Mouse (Mus musculus): ENCODE measurements around the gene Ccnb1.
"Not testable (repeated sequence)": the region's sequence is repeated elsewhere in the genome, so short reads cannot be mapped to it uniquely, and the experiment has no call there.

The Ccnb1 gene

GRCm38 (mm10) chr13:100774704-100775103, 11.7 kb downstream of the Ccnb1 start:
- no peak for DNase-seq (ENCODE audit: low spot score in 2 of 2)

- peak in 1 of 2 experiments; percentile 32 for DNase-seq (ENCODE audit: low spot score in 2 of 2)
Measured at GRCm38 (mm10) chr13:100755329-100755728, 31.0 kb downstream of the Ccnb1 start.

GRCm38 (mm10) chr13:100754186-100754585, 32.2 kb downstream of the Ccnb1 start:
- no peak for DNase-seq (ENCODE audit: low spot score in 2 of 2)

DNA sequence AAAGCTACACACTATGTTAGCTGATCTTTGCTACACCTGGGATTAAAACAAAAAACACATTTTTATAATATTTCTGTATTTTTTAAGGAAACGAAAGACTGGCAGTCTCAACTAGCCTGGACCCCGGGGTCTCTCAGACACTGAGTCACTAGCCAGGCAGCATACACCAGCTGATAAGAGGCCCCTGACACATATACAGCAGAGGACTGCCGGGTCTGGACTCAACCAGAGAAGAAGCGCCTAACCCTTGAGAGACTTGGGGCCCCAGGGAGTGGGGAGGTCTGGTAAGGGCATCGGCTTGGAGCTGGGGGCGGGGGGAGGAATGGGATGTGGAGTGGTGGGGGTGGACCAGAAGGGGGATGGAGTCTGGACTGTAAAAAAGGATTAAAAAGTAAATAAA, 33.4 kb downstream of the Ccnb1 start:
- no peak for DNase-seq (ENCODE audit: low spot score in 2 of 2)

GRCm38 (mm10) chr13:100752529-100752928, 33.8 kb downstream of the Ccnb1 start:
- DNase-seq (ENCODE audit: low spot score in 2 of 2), result no peak

- DNase-seq (ENCODE audit: low spot score in 2 of 2), result no peak
Measured at GRCm38 (mm10) chr13:100751402-100751801, 35.0 kb downstream of the Ccnb1 start.

DNA sequence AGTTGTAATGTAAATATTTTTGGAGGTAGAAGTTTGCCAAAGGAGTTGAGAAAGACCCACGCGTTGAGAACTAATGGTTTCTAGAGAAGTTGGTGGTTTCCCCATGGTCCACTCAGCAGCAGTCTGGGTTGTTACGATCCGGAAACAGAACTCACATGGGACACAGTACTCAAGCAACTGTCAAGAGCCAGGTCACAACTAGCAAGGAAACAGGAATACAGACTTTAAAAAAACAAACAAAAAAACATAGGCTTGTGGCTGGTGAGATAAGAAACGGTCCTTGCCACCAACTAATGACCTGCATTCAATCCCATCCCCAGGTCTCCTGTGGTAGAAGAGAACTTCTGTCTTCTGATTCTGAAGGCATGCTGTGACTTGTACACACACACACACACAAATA, 35.6 kb downstream of the Ccnb1 start:
- DNase-seq (ENCODE audit: low spot score in 2 of 2), result no peak

- no peak for DNase-seq (ENCODE audit: low spot score in 2 of 2)
Measured at GRCm38 (mm10) chr13:100748638-100749037, 37.7 kb downstream of the Ccnb1 start.

DNA sequence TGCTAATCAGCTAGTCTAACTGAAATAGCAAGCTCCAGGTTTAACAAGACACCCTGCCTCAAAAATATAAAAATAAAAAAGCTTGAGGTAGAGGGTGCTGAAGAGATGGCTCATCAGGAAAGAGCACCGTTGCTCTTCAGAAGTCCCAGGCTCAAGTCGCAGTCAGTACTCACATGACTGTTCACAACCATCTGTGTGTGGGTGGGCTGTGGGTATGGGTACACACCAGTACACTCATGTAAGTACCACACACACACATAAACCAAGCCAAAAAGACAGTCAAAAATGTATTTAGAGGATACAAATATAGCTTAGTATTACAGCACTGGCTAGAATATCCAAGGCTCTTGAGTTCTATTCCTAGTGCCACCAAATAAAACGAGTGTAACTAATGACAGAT, 40.3 kb downstream of the Ccnb1 start:
- no peak for DNase-seq (ENCODE audit: low spot score in 2 of 2)

DNA sequence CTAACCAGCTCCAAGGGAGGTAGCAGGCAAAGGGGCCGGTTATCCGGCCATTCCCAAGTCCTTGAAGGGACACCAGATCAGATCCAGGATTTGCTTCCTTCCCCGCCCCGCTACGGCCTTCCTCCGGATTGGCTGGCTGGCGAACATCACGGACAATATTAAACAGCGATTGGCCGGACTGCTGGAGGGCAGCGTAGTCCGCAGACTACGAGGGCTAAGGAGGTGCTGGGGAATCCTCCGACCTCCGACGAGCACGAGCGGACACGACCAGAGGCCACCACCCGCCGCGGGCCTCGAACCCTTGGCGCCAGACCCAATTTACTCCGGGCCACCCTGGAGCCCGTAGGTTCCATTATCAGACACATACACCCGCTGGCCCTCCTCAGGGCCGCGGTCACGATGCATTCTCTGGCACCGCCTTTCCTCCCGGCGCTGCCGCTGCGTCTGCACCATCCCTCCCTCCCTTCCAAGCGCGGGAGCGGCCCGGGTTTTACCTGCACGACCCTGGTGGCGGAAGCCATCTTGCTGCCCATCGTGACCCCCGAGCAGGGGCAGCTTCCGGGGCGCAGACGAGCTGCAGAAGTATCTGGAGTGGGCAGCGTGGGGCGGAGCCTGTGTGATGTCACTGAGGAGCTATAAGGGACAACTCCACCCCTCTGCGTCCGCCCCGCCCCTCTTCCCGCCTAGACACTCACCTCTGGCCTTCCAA, 42.2 kb downstream of the Ccnb1 start, which contains the start of gene Mrps36:
TSS of gene Mrps36 (minus strand) at position 624 of the 709 bp plus-strand sequence.
- peak; percentile 94 to 97 for DNase-seq (ENCODE audit: low spot score in 2 of 2)

- DNase-seq (ENCODE audit: low spot score in 2 of 2), result no peak
Measured at GRCm38 (mm10) chr13:100743346-100744035, 42.9 kb downstream of the Ccnb1 start.

DNA sequence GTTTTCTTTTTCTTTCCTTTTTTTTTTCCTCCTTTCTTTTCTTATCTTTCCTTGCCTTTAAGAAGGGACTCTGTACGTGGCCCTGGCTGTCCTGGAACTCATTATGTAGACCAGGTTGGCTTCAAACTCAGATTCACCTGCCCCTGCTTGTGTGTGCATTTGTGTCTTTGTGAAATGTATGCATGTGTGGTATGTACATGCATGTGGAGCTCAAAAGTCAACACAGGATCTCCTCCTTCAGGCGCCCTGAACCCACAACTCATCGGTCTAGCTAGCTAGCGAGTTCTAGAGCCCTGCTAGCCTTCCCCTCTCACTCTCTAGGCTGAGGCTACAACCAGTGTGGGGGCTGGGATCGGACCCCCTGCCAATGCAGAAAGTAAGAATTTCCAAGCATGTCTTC, 43.5 kb downstream of the Ccnb1 start:
- peak in 1 of 2 experiments; percentile 19 for DNase-seq (ENCODE audit: low spot score in 2 of 2)

DNA sequence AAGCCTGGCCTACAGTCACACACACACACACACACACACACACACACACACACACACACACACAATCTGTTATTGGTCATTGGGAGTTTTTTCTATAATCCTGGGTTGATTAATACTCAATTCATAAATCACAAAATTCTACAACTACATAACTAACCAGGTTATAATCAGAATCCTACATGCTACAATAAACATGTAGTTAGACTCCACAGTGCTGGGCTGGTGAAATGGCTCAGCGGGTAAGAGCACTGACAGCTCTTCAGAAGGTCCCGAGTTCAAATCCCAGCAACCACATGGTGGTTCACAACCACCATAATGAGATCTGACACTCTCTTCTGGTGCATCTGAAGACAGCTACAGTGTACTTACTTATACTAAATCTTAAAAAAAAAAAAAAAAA, 53.6 kb downstream of the Ccnb1 start:
- no peak for DNase-seq (ENCODE audit: low spot score in 2 of 2)

- not testable (repeated sequence) for DNase-seq (ENCODE audit: low spot score in 2 of 2)
Measured at GRCm38 (mm10) chr13:100731462-100732046, 54.8 kb downstream of the Ccnb1 start.

DNA sequence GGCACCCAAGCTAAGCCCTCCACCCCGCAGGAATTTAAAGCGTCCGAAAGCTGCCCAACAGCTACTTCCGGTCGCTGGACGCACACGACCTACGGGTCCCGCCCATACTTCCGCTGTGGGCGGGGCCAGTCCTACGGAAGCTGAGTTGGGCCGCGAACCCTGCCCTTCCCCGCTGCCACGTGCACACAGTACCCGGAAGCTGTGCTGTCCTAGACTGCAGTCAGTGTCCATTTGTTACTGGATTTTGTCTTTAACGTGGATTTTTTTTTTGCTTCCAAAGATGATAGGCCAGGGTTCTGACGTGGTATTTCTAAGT, 55.6 kb downstream of the Ccnb1 start, which contains the start of gene Cdk7:
TSS of gene Cdk7 (minus strand) at position 79 of the 316 bp plus-strand sequence.
- peak; percentile 87 to 95 for DNase-seq (ENCODE audit: low spot score in 2 of 2)

- DNase-seq (ENCODE audit: low spot score in 2 of 2), result peak; percentile 25 to 31
Measured at GRCm38 (mm10) chr13:100730153-100730860, 56.1 kb downstream of the Ccnb1 start.

Measured in spleen, postnatal 10 days (tissue).